Mouse (Mus musculus) sigmoid colon, adult 10 weeks (tissue): ENCODE data around the gene Aff1. TPM values are rescaled to one million over a fixed set of nuclear protein-coding genes. Genes with fewer than 3 reads are reported as not detected.

Experiments used
- polyA plus RNA-seq: library from polyadenylated mRNA; stranded (reverse); fragments of 350-450 nt; fragmentation: Illumina TruSeq; extraction: RNeasy Lipid Tissue Mini Kit (QIAGEN cat#74804); gene quantifications from one replicate; pipeline ENCODE4 v1.2.3, GENCODE M21; 2014; ENCODE audit warnings: low read depth, low replicate concordance

Gene Aff1
- 41.9 TPM for polyA plus RNA-seq

DNA sequence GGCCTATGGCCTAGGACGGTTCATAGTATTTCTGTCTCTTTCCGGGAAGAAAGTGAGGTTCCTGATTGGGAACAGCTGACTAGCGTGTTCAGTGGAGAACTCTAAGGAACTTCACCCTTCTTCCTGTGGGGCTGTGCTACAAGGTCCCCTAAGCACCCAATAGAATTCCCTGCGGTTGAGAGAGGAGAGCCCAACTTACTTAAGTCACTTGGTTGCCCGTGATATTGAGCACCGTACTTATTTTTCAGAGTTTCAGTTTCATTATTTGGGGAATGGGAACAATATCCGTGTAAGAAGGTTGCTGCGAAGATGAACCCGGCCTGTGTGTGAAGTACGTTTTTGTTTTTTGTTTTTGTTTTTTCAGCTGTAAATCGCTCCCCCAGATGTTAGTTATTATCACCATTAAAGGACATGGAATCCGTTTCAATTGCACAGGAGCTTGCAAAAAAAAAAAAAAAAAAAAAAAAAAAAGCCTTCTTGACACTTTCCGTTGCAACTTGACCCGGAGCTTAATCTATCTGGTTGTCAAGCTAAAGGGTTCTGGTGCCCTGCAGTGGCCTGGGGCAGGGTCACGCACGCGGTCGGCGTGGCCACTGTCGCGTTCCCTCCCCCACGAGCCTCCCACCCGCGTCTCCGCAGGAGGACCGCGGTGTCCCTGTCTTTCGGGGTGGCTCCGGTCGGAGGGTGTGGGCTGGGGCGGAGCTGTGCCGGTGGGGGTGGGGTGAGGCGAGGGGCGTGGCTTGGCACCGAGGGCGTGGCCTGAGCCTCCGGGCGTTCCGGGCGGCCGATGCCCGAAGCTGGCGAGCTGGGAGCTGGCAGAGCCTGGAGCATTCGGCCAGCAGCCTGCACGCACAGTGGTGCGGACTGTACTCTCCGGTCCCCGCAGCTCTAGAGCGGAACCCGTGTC is at the start of gene Aff1:
Gene Aff1, plus strand, starts transcription at position 751 of the 907 bp plus-strand sequence.

DNA sequence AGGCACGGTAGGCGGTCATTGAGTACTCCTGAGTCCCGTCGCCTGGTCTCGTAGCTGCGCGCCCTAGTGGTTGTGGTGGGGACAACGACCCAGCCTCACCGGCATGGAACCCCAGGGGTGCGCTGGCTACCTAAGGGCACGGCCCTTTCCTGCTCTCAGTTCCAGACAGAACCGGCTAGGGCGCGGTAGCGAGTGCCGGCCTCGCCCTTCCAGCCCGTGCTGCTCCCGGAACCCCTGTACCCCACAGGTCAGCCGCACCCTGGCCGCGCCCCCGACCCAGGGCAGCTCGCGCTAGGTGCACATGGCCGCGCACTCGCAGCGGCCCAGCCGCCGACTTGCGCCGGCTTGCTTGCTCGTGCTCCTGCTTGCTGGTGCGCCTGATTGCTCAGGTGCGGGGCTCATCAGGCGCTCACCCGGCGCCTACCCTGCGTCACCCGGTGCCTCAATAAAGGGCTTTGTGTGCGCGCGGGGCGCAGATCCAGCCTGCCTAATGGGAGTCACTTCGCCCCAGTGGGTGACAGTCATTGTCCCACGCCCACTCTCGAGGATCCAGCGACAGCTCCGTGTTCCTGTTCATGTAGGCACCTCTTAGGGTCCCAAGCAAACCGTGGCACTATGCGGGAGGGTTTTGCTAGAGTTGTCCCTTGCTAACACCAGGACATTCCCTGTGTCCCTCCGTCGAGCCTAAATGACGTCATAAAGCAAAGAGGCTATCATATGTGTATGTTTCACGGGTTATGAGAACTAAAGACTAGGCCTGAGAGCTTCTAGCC is 36.6 kb upstream of the Aff1 start, which contains the start of gene 1700016H13Rik:
Gene 1700016H13Rik, minus strand, starts transcription at position 665 of the 773 bp plus-strand sequence.

Other genes starting within 250 kb of the Aff1 start
- gene Slc10a6, start 63.0 kb upstream of the Aff1 start, polyA plus RNA-seq = 2.0 TPM
- gene 1700016H13Rik, start 36.4 kb upstream of the Aff1 start, polyA plus RNA-seq = 0.35 TPM
- 2.1 TPM for gene Klhl8, start 218.9 kb downstream of the Aff1 start, polyA plus RNA-seq